Mouse (Mus musculus): ENCODE measurements around the gene Macrod2. TPM values are rescaled to one million over a fixed set of nuclear protein-coding genes. Genes with fewer than 3 reads are reported as not detected.
A peak's percentile ranks its signal among the peaks of the same experiment; 100 is the strongest.

The Macrod2 gene
- polyA plus RNA-seq, 1 experiment from 2014 or later: 45.9 TPM

GRCm38 (mm10) chr2:141571360-141571759 lies 1176.3 kb downstream of the Macrod2 start:
- Histone ChIP-seq H3K27me3 (ENCODE audit: control insufficient read depth, insufficient read depth, low read length) (no peaks in the 10 kb centered on the region), H3K4me3 (ENCODE audit: low read depth, low read length) (no peak overlapping the region), H3K27ac (ENCODE audit: low read depth, low read length) (no peak overlapping the region), H3K9ac (ENCODE audit: low read length) (no peak overlapping the region), H3K4me1 (ENCODE audit: control insufficient read depth, insufficient read depth, low read length) (no peaks in the 10 kb centered on the region), H3K9me3 (ENCODE audit: control insufficient read depth, low read length) (no peaks in the 10 kb centered on the region), H3K4me2 (no peak overlapping the region), H3K36me3 (ENCODE audit: control insufficient read depth, insufficient read depth, low read length) (no peaks in the 10 kb centered on the region)
- ATAC-seq (ENCODE audit: low FRiP score): no peak
- 85% methylated on average over 3 of the region's 3 CpGs for WGBS
- no peak for DNase-seq (ENCODE audit: low spot score, missing footprints)

DNA sequence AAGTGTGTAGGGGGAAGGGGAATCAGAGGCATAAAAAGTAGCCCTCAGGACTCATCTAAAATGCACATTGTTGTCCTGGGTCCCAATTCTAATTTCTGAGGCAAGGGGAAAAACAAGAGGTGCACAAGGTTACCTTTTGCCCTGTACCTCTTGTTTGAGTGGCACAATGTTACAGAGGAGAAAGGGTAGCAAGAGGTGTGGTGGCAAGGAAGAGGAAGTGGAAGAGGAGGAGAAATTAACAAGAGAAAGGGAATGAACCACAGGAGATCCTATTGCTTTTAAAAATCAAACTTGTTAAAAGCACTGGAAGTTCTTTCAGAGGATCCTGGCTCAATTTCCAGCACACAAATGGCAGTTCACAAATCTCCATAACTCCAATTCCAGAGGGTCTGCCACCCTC lies 1183.1 kb downstream of the Macrod2 start:
- Histone ChIP-seq H3K4me3 (ENCODE audit: low read depth, low read length) (no peak overlapping the region), H3K4me2 (no peak overlapping the region), H3K9ac (ENCODE audit: low read length) (no peak overlapping the region), H3K9me3 (ENCODE audit: control insufficient read depth, low read length) (no peaks in the 10 kb centered on the region), H3K4me1 (ENCODE audit: control insufficient read depth, insufficient read depth, low read length) (peaks cover under 1% of the 10 kb centered on the region; the same call in 1 of the 2 replicates), H3K36me3 (ENCODE audit: control insufficient read depth, insufficient read depth, low read length) (no peaks in the 10 kb centered on the region), H3K27me3 (ENCODE audit: control insufficient read depth, insufficient read depth, low read length) (no peaks in the 10 kb centered on the region), H3K27ac (ENCODE audit: low read depth, low read length) (no peak overlapping the region)
- ATAC-seq (ENCODE audit: low FRiP score) (no peak), DNase-seq (ENCODE audit: low spot score, missing footprints) (no peak)

DNA sequence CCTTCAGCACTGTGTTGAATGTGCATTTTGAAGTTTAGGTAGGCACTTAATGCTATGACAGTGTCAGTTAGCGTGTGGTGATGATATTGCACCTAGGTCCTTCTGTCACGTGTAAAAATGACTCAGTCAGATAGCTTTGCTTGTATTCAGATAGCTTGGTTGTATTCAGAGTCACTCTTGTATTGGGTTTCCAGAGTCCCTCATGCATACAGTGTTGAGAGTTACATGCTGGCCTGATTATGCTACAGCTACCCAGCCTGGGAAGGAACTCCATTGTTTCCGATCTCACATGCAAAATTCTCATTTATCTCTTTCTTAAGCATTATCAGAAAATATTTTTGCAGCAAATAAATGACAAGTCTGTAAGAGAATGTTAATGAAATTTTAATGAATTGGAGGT lies 1187.3 kb downstream of the Macrod2 start:
- H3K9ac ChIP-seq (ENCODE audit: low read length): no peak overlapping the region
- peak; percentile 72 for DNase-seq (ENCODE audit: low spot score, missing footprints)
- peaks cover 4% of the 10 kb centered on the region; the same call in 1 of the 2 replicates for H3K4me1 ChIP-seq (ENCODE audit: control insufficient read depth, insufficient read depth, low read length)
- no peaks in the 10 kb centered on the region for H3K9me3 ChIP-seq (ENCODE audit: control insufficient read depth, low read length)
- no peak overlapping the region for H3K4me2 ChIP-seq
- H3K27me3 ChIP-seq (ENCODE audit: control insufficient read depth, insufficient read depth, low read length): no peaks in the 10 kb centered on the region
- no peaks in the 10 kb centered on the region for H3K36me3 ChIP-seq (ENCODE audit: control insufficient read depth, insufficient read depth, low read length)
- no peak overlapping the region for H3K27ac ChIP-seq (ENCODE audit: low read depth, low read length)
- H3K4me3 ChIP-seq (ENCODE audit: low read depth, low read length): no peak overlapping the region
- ATAC-seq (ENCODE audit: low FRiP score): no peak
- WGBS: 88% methylated on average over 3 of the region's 3 CpGs

- ATAC-seq (ENCODE audit: low FRiP score) (peak; percentile 50; the same call in 1 of the 2 replicates), DNase-seq (ENCODE audit: low spot score, missing footprints) (peak; percentile 62)
- WGBS: 23% methylated on average over 4 of the region's 4 CpGs
- H3K9me3 ChIP-seq (ENCODE audit: control insufficient read depth, low read length): no peaks in the 10 kb centered on the region
- no peak overlapping the region for H3K4me3 ChIP-seq (ENCODE audit: low read depth, low read length)
- no peak overlapping the region for H3K27ac ChIP-seq (ENCODE audit: low read depth, low read length)
- H3K9ac ChIP-seq (ENCODE audit: low read length): no peak overlapping the region
- no peaks in the 10 kb centered on the region for H3K36me3 ChIP-seq (ENCODE audit: control insufficient read depth, insufficient read depth, low read length)
- no peak overlapping the region for H3K4me2 ChIP-seq
- peaks cover 4% of the 10 kb centered on the region; the same call in 1 of the 2 replicates for H3K4me1 ChIP-seq (ENCODE audit: control insufficient read depth, insufficient read depth, low read length)
- H3K27me3 ChIP-seq (ENCODE audit: control insufficient read depth, insufficient read depth, low read length): no peaks in the 10 kb centered on the region
Measured at GRCm38 (mm10) chr2:141582933-141583332, 1187.8 kb downstream of the Macrod2 start.

DNA sequence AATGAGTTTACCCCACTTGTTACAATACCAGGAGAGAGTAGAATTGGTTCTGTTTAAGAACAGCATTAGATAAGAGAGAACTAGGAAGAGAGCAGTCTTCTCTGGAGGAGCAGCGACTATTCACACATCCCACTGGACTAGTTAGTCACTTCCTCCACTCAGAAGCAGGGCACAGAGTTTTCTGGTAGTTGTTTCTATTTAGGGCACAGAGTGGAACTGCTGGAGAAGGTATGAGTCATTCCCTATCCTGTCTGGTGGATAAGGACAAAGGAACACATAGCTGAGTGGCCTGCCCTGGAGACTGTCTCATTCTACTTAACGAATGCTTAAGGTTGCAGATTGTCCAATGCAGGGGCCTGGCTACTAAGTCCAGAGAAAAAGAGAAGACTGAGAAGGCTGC lies 1192.2 kb downstream of the Macrod2 start:
- peaks cover 4% of the 10 kb centered on the region; the same call in 1 of the 2 replicates for H3K4me1 ChIP-seq (ENCODE audit: control insufficient read depth, insufficient read depth, low read length)
- H3K36me3 ChIP-seq (ENCODE audit: control insufficient read depth, insufficient read depth, low read length): no peaks in the 10 kb centered on the region
- H3K9me3 ChIP-seq (ENCODE audit: control insufficient read depth, low read length): no peaks in the 10 kb centered on the region
- H3K27ac ChIP-seq (ENCODE audit: low read depth, low read length): no peak overlapping the region
- no peaks in the 10 kb centered on the region for H3K27me3 ChIP-seq (ENCODE audit: control insufficient read depth, insufficient read depth, low read length)
- no peak for ATAC-seq (ENCODE audit: low FRiP score)
- no peak overlapping the region for H3K9ac ChIP-seq (ENCODE audit: low read length)
- peak; percentile 72 for DNase-seq (ENCODE audit: low spot score, missing footprints)
- H3K4me2 ChIP-seq: no peak overlapping the region
- H3K4me3 ChIP-seq (ENCODE audit: low read depth, low read length): no peak overlapping the region
- WGBS: 86% methylated on average over 2 of the region's 2 CpGs

DNA sequence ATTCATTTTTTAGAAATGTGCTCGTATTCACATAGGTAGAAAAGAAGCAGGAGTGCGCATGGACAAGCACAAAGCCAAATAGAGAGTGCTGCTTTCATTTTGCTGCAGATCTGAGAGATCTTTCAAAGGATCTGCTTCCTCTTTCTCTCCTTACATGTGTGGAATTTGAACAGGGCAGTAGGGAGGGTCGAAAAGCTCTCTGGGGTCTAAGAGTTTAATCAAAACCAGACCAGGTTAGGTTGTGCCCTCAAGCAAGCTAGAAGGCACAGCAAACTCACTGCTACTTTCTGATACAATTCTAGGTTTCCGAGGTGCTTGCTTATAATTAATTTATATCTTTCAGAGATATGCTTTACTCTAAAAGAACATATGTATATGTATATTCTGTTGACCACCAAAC lies 1196.2 kb downstream of the Macrod2 start:
- H3K4me1 ChIP-seq (ENCODE audit: control insufficient read depth, insufficient read depth, low read length): no peaks in the 10 kb centered on the region
- peak; percentile 65 for DNase-seq (ENCODE audit: low spot score, missing footprints)
- no peaks in the 10 kb centered on the region for H3K36me3 ChIP-seq (ENCODE audit: control insufficient read depth, insufficient read depth, low read length)
- no peak overlapping the region for H3K9ac ChIP-seq (ENCODE audit: low read length)
- ATAC-seq (ENCODE audit: low FRiP score): no peak
- no peak overlapping the region for H3K27ac ChIP-seq (ENCODE audit: low read depth, low read length)
- no peaks in the 10 kb centered on the region for H3K9me3 ChIP-seq (ENCODE audit: control insufficient read depth, low read length)
- H3K4me3 ChIP-seq (ENCODE audit: low read depth, low read length): no peak overlapping the region
- H3K4me2 ChIP-seq: no peak overlapping the region
- no peaks in the 10 kb centered on the region for H3K27me3 ChIP-seq (ENCODE audit: control insufficient read depth, insufficient read depth, low read length)
- 74% methylated on average over 4 of the region's 4 CpGs for WGBS

GRCm38 (mm10) chr2:141594811-141595210 lies 1199.7 kb downstream of the Macrod2 start:
- no peak overlapping the region for H3K9ac ChIP-seq (ENCODE audit: low read length)
- H3K27ac ChIP-seq (ENCODE audit: low read depth, low read length): no peak overlapping the region
- ATAC-seq (ENCODE audit: low FRiP score) (no peak), DNase-seq (ENCODE audit: low spot score, missing footprints) (peak; percentile 66)
- H3K4me1 ChIP-seq (ENCODE audit: control insufficient read depth, insufficient read depth, low read length): no peaks in the 10 kb centered on the region
- no peak overlapping the region for H3K4me3 ChIP-seq (ENCODE audit: low read depth, low read length)
- H3K27me3 ChIP-seq (ENCODE audit: control insufficient read depth, insufficient read depth, low read length): no peaks in the 10 kb centered on the region
- no peaks in the 10 kb centered on the region for H3K9me3 ChIP-seq (ENCODE audit: control insufficient read depth, low read length)
- no peak overlapping the region for H3K4me2 ChIP-seq
- 89% methylated on average over 4 of the region's 4 CpGs for WGBS
- H3K36me3 ChIP-seq (ENCODE audit: control insufficient read depth, insufficient read depth, low read length): no peaks in the 10 kb centered on the region

- Histone ChIP-seq H3K9ac (ENCODE audit: low read length) (no peak overlapping the region), H3K4me3 (ENCODE audit: low read depth, low read length) (no peak overlapping the region), H3K4me1 (ENCODE audit: control insufficient read depth, insufficient read depth, low read length) (no peaks in the 10 kb centered on the region), H3K9me3 (ENCODE audit: control insufficient read depth, low read length) (no peaks in the 10 kb centered on the region), H3K4me2 (no peak overlapping the region), H3K36me3 (ENCODE audit: control insufficient read depth, insufficient read depth, low read length) (no peaks in the 10 kb centered on the region), H3K27ac (ENCODE audit: low read depth, low read length) (no peak overlapping the region), H3K27me3 (ENCODE audit: control insufficient read depth, insufficient read depth, low read length) (no peaks in the 10 kb centered on the region)
- no peak for ATAC-seq (ENCODE audit: low FRiP score)
- DNase-seq (ENCODE audit: low spot score, missing footprints): no peak
- WGBS: 92% methylated on average over 2 of the region's 2 CpGs
Measured at GRCm38 (mm10) chr2:141617721-141618120, 1222.6 kb downstream of the Macrod2 start.

GRCm38 (mm10) chr2:141618257-141618656 lies 1223.1 kb downstream of the Macrod2 start:
- no peak overlapping the region for H3K9ac ChIP-seq (ENCODE audit: low read length)
- no peak overlapping the region for H3K4me2 ChIP-seq
- no peaks in the 10 kb centered on the region for H3K9me3 ChIP-seq (ENCODE audit: control insufficient read depth, low read length)
- WGBS: 86% methylated on average over 5 of the region's 5 CpGs
- H3K4me1 ChIP-seq (ENCODE audit: control insufficient read depth, insufficient read depth, low read length): no peaks in the 10 kb centered on the region
- H3K4me3 ChIP-seq (ENCODE audit: low read depth, low read length): no peak overlapping the region
- H3K36me3 ChIP-seq (ENCODE audit: control insufficient read depth, insufficient read depth, low read length): no peaks in the 10 kb centered on the region
- H3K27me3 ChIP-seq (ENCODE audit: control insufficient read depth, insufficient read depth, low read length): no peaks in the 10 kb centered on the region
- H3K27ac ChIP-seq (ENCODE audit: low read depth, low read length): no peak overlapping the region
- DNase-seq (ENCODE audit: low spot score, missing footprints): no peak
- no peak for ATAC-seq (ENCODE audit: low FRiP score)

DNA sequence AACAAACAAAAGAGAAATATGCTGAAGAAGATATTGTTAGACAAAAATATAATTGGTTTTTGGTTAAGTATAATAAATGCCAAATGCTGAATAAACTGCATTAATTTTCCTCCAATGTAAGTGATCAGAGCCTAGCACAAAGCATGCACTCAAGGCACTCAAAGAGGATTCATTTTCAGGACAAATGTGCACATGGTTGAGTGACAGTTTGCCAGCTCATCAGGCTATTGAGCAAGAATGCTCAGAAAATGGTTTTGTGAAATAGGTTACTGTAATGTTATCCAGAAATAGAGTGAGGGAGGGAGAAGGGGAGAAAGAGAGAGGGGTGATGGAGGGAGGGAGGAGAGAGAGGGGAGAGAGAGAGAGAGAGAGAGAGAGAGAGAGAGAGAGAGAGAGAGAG lies 1268.9 kb downstream of the Macrod2 start:
- DNase-seq (ENCODE audit: low spot score, missing footprints) (no peak), ATAC-seq (ENCODE audit: low FRiP score) (no peak)
- Histone ChIP-seq H3K27me3 (ENCODE audit: control insufficient read depth, insufficient read depth, low read length) (no peaks in the 10 kb centered on the region), H3K4me3 (ENCODE audit: low read depth, low read length) (no peak overlapping the region), H3K9me3 (ENCODE audit: control insufficient read depth, low read length) (no peaks in the 10 kb centered on the region), H3K9ac (ENCODE audit: low read length) (no peak overlapping the region), H3K36me3 (ENCODE audit: control insufficient read depth, insufficient read depth, low read length) (no peaks in the 10 kb centered on the region), H3K4me1 (ENCODE audit: control insufficient read depth, insufficient read depth, low read length) (no peaks in the 10 kb centered on the region), H3K27ac (ENCODE audit: low read depth, low read length) (no peak overlapping the region), H3K4me2 (no peak overlapping the region)
